Mouse (Mus musculus) CH12.LX (cell line): ENCODE measurements at regions not wholly inside any gene's neighbourhood (a gene's known extent, or its start where the extent isn't known, plus 50 kb on each side); places are given as distances from the start of the nearest gene placed in this dataset.

Experiments
- BHLHE40 ChIP-seq: IDR thresholded peaks from 2 replicates; pipeline ENCODE4 v1.6.1; 2011; ENCODE audit warnings: mild to moderate bottlenecking, low read depth, low read length, improper control_type of control experiment
- CHD1 ChIP-seq: IDR thresholded peaks from 2 replicates; pipeline ENCODE4 v1.6.1; 2012; ENCODE audit warnings: low read depth, low read length, improper control_type of control experiment, inconsistent platforms
- E2F4 ChIP-seq: IDR thresholded peaks from 2 replicates; pipeline ENCODE4 v1.6.1; 2011; ENCODE audit warnings: low read depth, low read length, improper control_type of control experiment; ENCODE audit not compliant: insufficient replicate concordance
- EP300 ChIP-seq: IDR thresholded peaks from 2 replicates; pipeline ENCODE4 v1.6.1; 2011; ENCODE audit warnings: low read length, improper control_type of control experiment
- MAX ChIP-seq: IDR thresholded peaks from 2 replicates; pipeline ENCODE4 v1.6.1; 2011; ENCODE audit warnings: low read length, improper control_type of control experiment
- MAZ ChIP-seq: IDR thresholded peaks from 2 replicates; pipeline ENCODE4 v1.6.1; 2012; ENCODE audit warnings: low read depth, mild to moderate bottlenecking, inconsistent platforms, low read length, improper control_type of control experiment, moderate library complexity
- NELFE ChIP-seq: IDR thresholded peaks from 2 replicates; pipeline ENCODE4 v1.6.1; 2011; ENCODE audit warnings: low read depth, low read length, improper control_type of control experiment
- NRF1 ChIP-seq: IDR thresholded peaks from 2 replicates; pipeline ENCODE4 v1.6.1; 2014; ENCODE audit warnings: low read depth, mild to moderate bottlenecking, inconsistent platforms, low read length, improper control_type of control experiment, moderate library complexity
- POLR2A ChIP-seq: IDR thresholded peaks from 2 replicates; pipeline ENCODE4 v1.6.1; 2011; ENCODE audit warnings: low read depth, mild to moderate bottlenecking, improper control_type of control experiment, low read length
- SIN3A ChIP-seq: IDR thresholded peaks from 2 replicates; pipeline ENCODE4 v1.6.1; 2012; ENCODE audit warnings: low read length, improper control_type of control experiment, inconsistent platforms
- USF1 ChIP-seq: IDR thresholded peaks from 2 replicates; pipeline ENCODE4 v1.6.1; 2014; ENCODE audit warnings: low read depth, mild to moderate bottlenecking, inconsistent platforms, low read length, improper control_type of control experiment

- TF ChIP-seq E2F4 (no peak), NELFE (no peak), NRF1 (no peak), POLR2A (no peak), EP300 (no peak), SIN3A (no peak), USF1 (no peak), CHD1 (no peak), MAX (no peak), BHLHE40 (no peak), MAZ (no peak)
Observed at GRCm38 (mm10) chr16:77948785-77949184, 346.9 kb upstream of the Gm11146 start.
